Mouse (Mus musculus) liver, embryonic 13.5 days (tissue): ENCODE results near the gene Smg6. TPM values are rescaled to one million over a fixed set of nuclear protein-coding genes. Genes with fewer than 3 reads are reported as not detected.

ENCODE experiments used
- ATAC-seq: fragments of 200-750 bp; cut with Nextera tagmentation; 2 replicates; pipeline ENCODE4 v1.8.0; 2017; ENCODE audit warnings: low read depth, mild to moderate bottlenecking, moderate number of reproducible peaks, moderate library complexity
- DNase-seq: peaks from one replicate; pipeline ENCODE4 v3.0.0; 2022
- H3K27ac ChIP-seq: fragments of 300-500 bp; sonication (generic); 2 replicates; pipeline ENCODE4 v1.5.1; 2015; ENCODE audit warnings: moderate library complexity, mild to moderate bottlenecking, inconsistent platforms
- H3K27me3 ChIP-seq: fragments of 300-500 bp; sonication (generic); 2 replicates; pipeline ENCODE4 v1.6.1; 2015; ENCODE audit warnings: mild to moderate bottlenecking, inconsistent platforms
- H3K36me3 ChIP-seq: fragments of 300-500 bp; sonication (generic); 2 replicates; pipeline ENCODE4 v1.6.1; 2015; ENCODE audit warnings: mild to moderate bottlenecking, inconsistent platforms
- H3K4me1 ChIP-seq: fragments of 300-500 bp; sonication (generic); replicated peaks from 2 replicates; pipeline ENCODE4 v1.6.1; 2015; ENCODE audit warnings: inconsistent platforms
- H3K4me2 ChIP-seq: fragments of 300-500 bp; sonication (generic); 2 replicates; pipeline ENCODE4 v1.6.1; 2015; ENCODE audit warnings: inconsistent platforms, mild to moderate bottlenecking, moderate library complexity
- H3K4me3 ChIP-seq: fragments of 300-500 bp; sonication (generic); replicated peaks from 2 replicates; pipeline ENCODE4 v1.5.1; 2015; ENCODE audit warnings: mild to moderate bottlenecking, inconsistent platforms
- H3K9ac ChIP-seq: fragments of 300-500 bp; sonication (generic); 2 replicates; pipeline ENCODE4 v1.6.1; 2015; ENCODE audit warnings: mild to moderate bottlenecking, inconsistent platforms
- H3K9me3 ChIP-seq: fragments of 300-500 bp; sonication (generic); replicated peaks from 2 replicates; pipeline ENCODE4 v1.6.1; 2016; ENCODE audit warnings: inconsistent platforms
- WGBS: fragments of 180-500 bp; shearing (Covaris S2); methylation state at CpG from one replicate; pipeline ENCODE4 v1.1.7; 2015; ENCODE audit not compliant: insufficient replicate concordance; 5-methylcytosine and 5-hydroxymethylcytosine counted together
- polyA plus RNA-seq: library from polyadenylated mRNA; unstranded; fragments of >200 nt; fragmentation: Nextera tagmentation; extraction: Ambion mirVana; gene quantifications from 2 replicates; pipeline ENCODE4 v1.2.1, GENCODE M21; 2015

Smg6 gene
- polyA plus RNA-seq, 1 experiment from 2014 or later = 4.4 TPM

GRCm38 (mm10) chr11:75119841-75120240, 194.2 kb downstream of the Smg6 start:
- no peak overlapping the region for H3K9ac ChIP-seq
- DNase-seq (no peak), ATAC-seq (no peak)
- no peak overlapping the region for H3K4me2 ChIP-seq
- no peaks in the 10 kb centered on the region for H3K27me3 ChIP-seq
- no peaks in the 10 kb centered on the region for H3K9me3 ChIP-seq
- H3K4me1 ChIP-seq = 0 out of 2 replicates have a peak, but pooled peaks cover 5% of the 10 kb centered on the region
- H3K4me3 ChIP-seq = no peak overlapping the region
- no peaks in the 10 kb centered on the region for H3K36me3 ChIP-seq
- H3K27ac ChIP-seq = no peak overlapping the region
- WGBS = 62% methylated on average over 3 of the region's 3 CpGs

DNA sequence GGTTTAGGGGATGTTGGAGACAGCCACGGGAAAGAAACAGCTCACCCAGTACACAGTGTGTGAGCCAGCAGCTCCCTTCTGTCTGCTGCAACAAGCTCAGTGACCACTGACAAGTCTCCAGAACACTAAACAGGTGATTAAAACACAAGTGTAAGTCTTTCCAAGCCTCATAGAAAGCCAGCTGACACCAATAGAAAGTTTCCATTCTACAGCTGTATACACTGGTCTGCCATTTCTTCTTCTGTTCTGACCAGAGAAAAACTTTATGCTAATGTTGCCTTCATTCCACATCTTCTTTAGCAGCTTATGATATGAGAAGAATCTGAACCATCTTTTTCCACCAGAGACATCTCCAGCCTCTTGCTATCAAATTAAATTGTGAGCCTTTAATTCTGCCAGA, 195.7 kb downstream of the Smg6 start:
- no peak overlapping the region for H3K4me2 ChIP-seq
- no peak for ATAC-seq
- no peaks in the 10 kb centered on the region for H3K27me3 ChIP-seq
- no peak for DNase-seq
- no peak overlapping the region for H3K9ac ChIP-seq
- no peaks in the 10 kb centered on the region for H3K36me3 ChIP-seq
- H3K4me3 ChIP-seq = no peak overlapping the region
- 0 out of 2 replicates have a peak, but pooled peaks cover 5% of the 10 kb centered on the region for H3K4me1 ChIP-seq
- no peak overlapping the region for H3K27ac ChIP-seq
- 66% methylated on average over 1 of the region's 1 CpGs for WGBS
- no peaks in the 10 kb centered on the region for H3K9me3 ChIP-seq

GRCm38 (mm10) chr11:75124406-75124805, 198.8 kb downstream of the Smg6 start:
- no peaks in the 10 kb centered on the region for H3K27me3 ChIP-seq
- 75% methylated on average over 2 of the region's 2 CpGs for WGBS
- no peak overlapping the region for H3K9ac ChIP-seq
- ATAC-seq (no peak), DNase-seq (no peak)
- no peak overlapping the region for H3K4me3 ChIP-seq
- no peaks in the 10 kb centered on the region for H3K9me3 ChIP-seq
- no peak overlapping the region for H3K4me2 ChIP-seq
- no peaks in the 10 kb centered on the region for H3K36me3 ChIP-seq
- H3K27ac ChIP-seq = no peak overlapping the region
- H3K4me1 ChIP-seq = 0 out of 2 replicates have a peak, but pooled peaks cover 5% of the 10 kb centered on the region

DNA sequence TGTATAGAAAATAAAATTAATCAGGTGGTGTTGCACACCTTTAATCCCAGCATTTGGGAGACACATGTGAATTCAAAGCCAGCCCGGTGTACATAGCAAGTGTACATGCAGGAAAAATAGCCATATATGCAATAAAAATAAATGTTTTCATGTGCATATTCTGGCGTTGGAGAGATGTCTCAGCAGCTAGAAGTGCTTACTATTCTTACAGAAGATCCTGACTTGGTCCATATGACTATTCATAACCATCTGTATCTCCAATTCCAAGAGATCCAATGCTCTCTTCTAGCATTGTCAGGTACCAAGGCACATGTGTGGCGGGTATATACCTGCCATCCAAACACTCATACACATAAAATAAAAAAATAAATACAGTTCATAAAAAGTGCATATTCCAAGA, 200.8 kb downstream of the Smg6 start:
- ATAC-seq = no peak
- no peak overlapping the region for H3K4me3 ChIP-seq
- WGBS = 79% methylated on average over 3 of the region's 3 CpGs

GRCm38 (mm10) chr11:75129481-75129880, 203.9 kb downstream of the Smg6 start:
- ATAC-seq (no peak), DNase-seq (no peak)
- no peak overlapping the region for H3K4me2 ChIP-seq
- no peak overlapping the region for H3K9ac ChIP-seq
- no peaks in the 10 kb centered on the region for H3K9me3 ChIP-seq
- no peaks in the 10 kb centered on the region for H3K27me3 ChIP-seq
- H3K4me1 ChIP-seq = 0 out of 2 replicates have a peak, but pooled peaks cover 1% of the 10 kb centered on the region
- H3K4me3 ChIP-seq = no peak overlapping the region
- WGBS = 89% methylated on average over 6 of the region's 6 CpGs
- no peak overlapping the region for H3K27ac ChIP-seq
- no peaks in the 10 kb centered on the region for H3K36me3 ChIP-seq

More for the DNA sequence above, 200.8 kb downstream of the Smg6 start:
- Histone ChIP-seq H3K9me3 (no peaks in the 10 kb centered on the region), H3K36me3 (no peaks in the 10 kb centered on the region), H3K27ac (no peak overlapping the region), H3K4me2 (no peak overlapping the region), H3K4me1 (0 out of 2 replicates have a peak, but pooled peaks cover 5% of the 10 kb centered on the region), H3K27me3 (no peaks in the 10 kb centered on the region), H3K9ac (no peak overlapping the region)
- DNase-seq = no peak

DNA sequence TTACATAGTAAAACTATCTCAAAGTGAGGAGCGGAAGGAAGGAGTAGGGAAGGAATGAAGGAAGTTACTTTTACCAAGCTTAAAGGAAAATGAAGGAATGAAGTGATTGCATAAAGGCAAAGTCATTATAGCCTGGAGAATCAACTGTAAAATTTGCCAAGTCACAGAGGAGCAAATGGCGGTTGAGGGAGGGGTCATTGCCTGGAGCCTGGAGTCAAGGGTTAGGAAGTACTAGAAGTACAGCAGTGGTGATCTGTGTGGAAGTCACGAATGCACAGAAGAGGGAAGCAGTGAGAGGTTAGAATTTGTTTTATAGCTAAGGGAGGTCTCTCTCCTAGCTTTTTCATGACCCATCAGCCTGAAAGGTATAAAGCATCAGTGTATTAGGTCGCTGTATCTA, 205.7 kb downstream of the Smg6 start:
- H3K9me3 ChIP-seq = no peaks in the 10 kb centered on the region
- no peak overlapping the region for H3K27ac ChIP-seq
- no peak for ATAC-seq
- no peak overlapping the region for H3K4me3 ChIP-seq
- H3K9ac ChIP-seq = no peak overlapping the region
- H3K27me3 ChIP-seq = no peaks in the 10 kb centered on the region
- no peaks in the 10 kb centered on the region for H3K36me3 ChIP-seq
- no peak overlapping the region for H3K4me2 ChIP-seq
- WGBS = 61% methylated on average over 4 of the region's 4 CpGs
- DNase-seq = no peak
- H3K4me1 ChIP-seq = peaks cover 2% of the 10 kb centered on the region; the same call in 1 of the 2 replicates

DNA sequence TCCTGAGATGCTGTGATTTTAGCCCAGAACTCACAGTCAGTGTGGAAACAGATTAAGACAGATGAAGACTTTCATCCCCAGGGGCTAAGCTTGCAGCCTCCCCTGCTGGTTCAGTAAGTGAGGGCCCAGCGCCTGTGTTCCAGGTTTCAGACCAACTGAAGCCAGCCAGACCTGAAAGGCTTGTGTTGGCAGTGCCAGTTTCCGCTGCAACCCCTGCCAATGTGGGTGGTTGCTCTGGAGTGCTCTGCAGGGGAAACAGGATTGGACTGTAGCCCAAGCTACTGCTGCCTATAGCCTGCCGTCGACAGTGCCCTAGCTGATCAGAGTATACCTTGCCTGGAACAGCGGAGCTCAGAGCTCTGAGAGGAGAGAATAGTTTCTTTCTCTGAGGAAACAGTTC, 206.7 kb downstream of the Smg6 start:
- no peak overlapping the region for H3K27ac ChIP-seq

GRCm38 (mm10) chr11:75133391-75133790, 207.8 kb downstream of the Smg6 start:
- Histone ChIP-seq H3K27ac (no peak overlapping the region), H3K9me3 (no peaks in the 10 kb centered on the region), H3K4me1 (peaks cover 21% of the 10 kb centered on the region), H3K4me2 (no peak overlapping the region), H3K9ac (no peak overlapping the region), H3K36me3 (no peaks in the 10 kb centered on the region), H3K4me3 (no peak overlapping the region), H3K27me3 (no peaks in the 10 kb centered on the region)
- no peak for DNase-seq
- no peak for ATAC-seq
- WGBS = 88% methylated on average over 5 of the region's 5 CpGs

More for the DNA sequence above, 206.7 kb downstream of the Smg6 start:
- no peak for DNase-seq
- ATAC-seq = no peak
- peaks cover 12% of the 10 kb centered on the region for H3K4me1 ChIP-seq
- no peaks in the 10 kb centered on the region for H3K9me3 ChIP-seq
- H3K27me3 ChIP-seq = no peaks in the 10 kb centered on the region
- no peak overlapping the region for H3K9ac ChIP-seq
- H3K4me2 ChIP-seq = no peak overlapping the region
- H3K4me3 ChIP-seq = no peak overlapping the region
- 86% methylated on average over 5 of the region's 5 CpGs for WGBS
- H3K36me3 ChIP-seq = no peaks in the 10 kb centered on the region

DNA sequence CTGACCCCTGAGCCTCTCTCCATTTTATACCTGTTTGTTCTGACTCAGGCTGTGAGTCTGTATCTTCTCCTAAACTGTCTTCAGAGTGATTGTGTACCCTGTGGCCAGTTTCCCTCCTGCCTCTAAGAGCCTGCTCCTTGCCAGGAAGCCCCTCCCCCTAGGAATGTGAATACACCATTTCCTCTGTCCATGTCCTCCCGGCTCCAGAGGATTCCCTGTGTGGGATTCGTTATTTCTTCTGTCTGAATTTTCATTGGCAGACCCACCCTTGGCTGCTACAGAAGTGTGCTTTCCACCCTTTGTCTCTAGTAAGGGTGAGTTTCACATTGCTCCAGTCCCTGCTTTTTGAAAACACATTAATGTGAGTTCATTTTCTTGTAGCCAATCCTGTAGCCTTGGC, 208.3 kb downstream of the Smg6 start:
- H3K4me3 ChIP-seq = no peak overlapping the region
- ATAC-seq (no peak), DNase-seq (no peak)
- H3K4me1 ChIP-seq = peaks cover 27% of the 10 kb centered on the region
- no peak overlapping the region for H3K4me2 ChIP-seq
- no peak overlapping the region for H3K9ac ChIP-seq
- 40% methylated on average over 2 of the region's 2 CpGs for WGBS
- H3K27ac ChIP-seq = no peak overlapping the region
- H3K27me3 ChIP-seq = no peaks in the 10 kb centered on the region
- no peaks in the 10 kb centered on the region for H3K9me3 ChIP-seq
- no peaks in the 10 kb centered on the region for H3K36me3 ChIP-seq

DNA sequence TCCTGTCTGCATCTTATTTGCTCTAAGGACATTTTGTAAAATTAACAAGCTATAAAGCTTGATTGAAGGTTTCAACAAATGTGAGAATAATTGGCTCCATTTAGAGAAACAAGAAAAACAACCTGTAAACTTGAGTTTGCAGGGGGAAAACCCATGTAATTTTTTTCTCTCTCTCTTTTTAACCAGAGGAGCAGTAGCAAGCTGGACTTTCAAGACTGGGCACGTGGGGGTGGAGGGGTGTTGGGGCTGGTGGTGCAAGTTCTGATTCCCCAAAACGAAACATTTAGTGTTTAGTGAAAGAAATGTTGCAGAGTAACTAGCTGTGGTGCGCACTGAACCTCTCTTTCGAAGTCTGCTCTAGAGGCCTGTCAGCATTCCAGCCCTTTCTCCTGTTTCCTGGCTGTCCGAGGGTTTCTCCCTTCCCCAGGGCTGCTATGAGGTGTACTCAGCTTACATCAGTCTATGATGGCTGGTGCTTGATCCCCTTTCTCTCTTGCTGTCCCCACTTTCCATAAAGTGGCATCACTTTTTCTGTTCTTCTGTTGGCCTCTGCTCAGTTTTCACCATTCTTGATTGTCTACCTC, 209.0 kb downstream of the Smg6 start:
- ATAC-seq (no peak), DNase-seq (no peak)
- no peaks in the 10 kb centered on the region for H3K27me3 ChIP-seq
- 68% methylated on average over 5 of the region's 5 CpGs for WGBS
- no peaks in the 10 kb centered on the region for H3K36me3 ChIP-seq
- H3K9ac ChIP-seq = no peak overlapping the region
- H3K27ac ChIP-seq = no peak overlapping the region
- H3K4me1 ChIP-seq = peaks cover 33% of the 10 kb centered on the region
- H3K4me2 ChIP-seq = no peak overlapping the region
- no peak overlapping the region for H3K4me3 ChIP-seq
- no peaks in the 10 kb centered on the region for H3K9me3 ChIP-seq

- H3K36me3 ChIP-seq = no peaks in the 10 kb centered on the region
- H3K9me3 ChIP-seq = no peaks in the 10 kb centered on the region
- no peak overlapping the region for H3K4me3 ChIP-seq
- WGBS = 76% methylated on average over 4 of the region's 4 CpGs
- H3K27ac ChIP-seq = no peak overlapping the region
- H3K27me3 ChIP-seq = no peaks in the 10 kb centered on the region
- DNase-seq (no peak), ATAC-seq (no peak)
- H3K4me1 ChIP-seq = peaks cover 39% of the 10 kb centered on the region
- H3K9ac ChIP-seq = no peak overlapping the region
- H3K4me2 ChIP-seq = no peak overlapping the region
Observed at GRCm38 (mm10) chr11:75135358-75135757, 209.7 kb downstream of the Smg6 start.

DNA sequence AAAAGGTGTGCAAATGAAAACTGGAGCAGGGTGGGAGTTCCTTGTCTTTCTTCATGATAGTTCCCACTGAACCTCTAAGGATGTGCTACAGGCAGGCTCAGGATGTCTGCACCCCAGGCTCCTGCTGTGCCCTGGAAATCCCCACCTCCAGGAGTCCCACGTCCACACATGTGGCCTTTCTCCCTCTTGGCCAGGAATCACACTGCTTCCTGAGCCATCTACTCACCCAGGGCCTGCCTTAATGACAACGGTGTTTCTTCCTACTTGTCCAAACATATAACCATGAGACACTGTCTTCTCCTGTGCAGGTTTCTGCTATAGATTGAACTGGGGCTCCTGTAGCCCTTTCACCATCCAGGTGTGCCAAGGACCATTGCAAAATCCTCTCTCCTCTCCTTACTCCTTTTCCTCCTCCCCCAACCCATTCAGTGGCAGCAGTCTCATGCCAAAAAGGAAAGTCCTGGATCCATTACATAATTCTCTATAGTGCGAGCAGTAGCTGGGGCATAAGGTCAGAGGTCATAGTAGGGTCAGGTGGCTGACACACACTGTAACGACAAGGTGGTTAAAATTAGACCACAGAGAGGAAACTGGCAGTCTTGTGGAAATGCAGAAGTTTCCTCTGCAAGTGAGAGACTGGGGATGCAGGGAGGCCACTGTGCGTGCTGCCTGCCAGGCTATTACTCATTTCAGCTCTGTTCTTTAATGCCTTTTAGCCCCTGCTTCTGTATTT, 211.2 kb downstream of the Smg6 start:
- Histone ChIP-seq H3K27ac (0 out of 2 replicates have a peak overlapping the region, but pooled peaks have one; percentile 40), H3K36me3 (no peaks in the 10 kb centered on the region), H3K4me2 (no peak overlapping the region), H3K9me3 (no peaks in the 10 kb centered on the region), H3K4me1 (peaks cover 52% of the 10 kb centered on the region), H3K27me3 (no peaks in the 10 kb centered on the region), H3K4me3 (no peak overlapping the region), H3K9ac (no peak overlapping the region)
- peak; percentile 46; the same call in 1 of the 2 replicates for ATAC-seq
- WGBS = 26% methylated on average over 5 of the region's 5 CpGs
- DNase-seq = no peak
